Mouse (Mus musculus) cerebellum, adult (tissue): ENCODE data around the gene Clcn2.

ENCODE experiments used
- ATAC-seq: cut with Nextera tagmentation; 2 replicates; pipeline ENCODE4 v1.9.2; 2017; ENCODE audit warnings: mild to moderate bottlenecking, moderate library complexity, mixed read lengths; ENCODE audit not compliant: insufficient number of reproducible peaks, low FRiP score, low TSS enrichment

Gene Clcn2

DNA sequence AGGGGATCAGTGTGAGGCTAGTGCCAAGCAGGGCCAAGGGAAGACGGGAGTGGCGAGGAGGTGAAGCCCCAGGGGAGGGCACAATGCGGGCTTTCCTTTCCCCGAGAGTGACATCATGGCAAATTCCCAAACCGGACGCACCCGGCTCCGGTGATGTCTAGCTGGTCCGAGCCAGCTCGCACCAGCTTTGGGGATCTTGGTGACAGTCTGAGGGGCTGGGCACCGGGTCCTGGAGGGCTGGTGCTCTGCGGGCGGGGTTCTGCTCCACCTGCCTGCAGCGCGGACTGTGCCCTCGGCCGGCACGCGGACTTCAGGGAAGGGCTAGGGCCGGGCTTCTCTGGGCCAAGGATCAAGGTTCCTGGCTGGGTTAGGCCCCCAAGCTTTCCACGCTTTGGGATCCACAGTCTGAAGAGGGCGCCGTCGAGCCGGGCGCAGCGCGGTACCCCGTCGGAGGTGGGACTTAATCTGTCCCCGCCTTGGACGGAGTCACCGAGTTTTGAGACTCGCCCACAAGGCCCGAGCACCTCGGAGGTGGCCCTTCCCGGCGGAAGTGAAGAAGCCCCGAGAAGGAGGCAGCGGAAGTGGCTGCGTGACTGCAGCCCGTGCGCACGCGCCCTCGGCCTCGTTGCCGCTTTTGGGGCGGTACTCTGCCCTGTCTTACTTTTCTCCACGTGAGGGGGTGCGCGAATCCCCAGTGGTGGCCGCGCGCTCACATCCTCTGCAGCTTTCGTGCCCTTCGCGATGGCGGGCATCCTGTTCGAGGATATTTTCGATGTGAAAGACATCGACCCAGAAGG is at the start of gene Clcn2, which contains the start of gene Polr2h:
TSS of gene Clcn2 (minus strand) at position 566 of the 797 bp plus-strand sequence.
TSS of gene Polr2h (plus strand) at position 485 of the 797 bp plus-strand sequence.
- peak; percentile 81 for ATAC-seq

GRCm38 (mm10) chr16:20765244-20765643 is 47.7 kb upstream of the Clcn2 start:
- ATAC-seq: no peak

- no peak for ATAC-seq
Observed at GRCm38 (mm10) chr16:20761681-20762080, 44.1 kb upstream of the Clcn2 start.

DNA sequence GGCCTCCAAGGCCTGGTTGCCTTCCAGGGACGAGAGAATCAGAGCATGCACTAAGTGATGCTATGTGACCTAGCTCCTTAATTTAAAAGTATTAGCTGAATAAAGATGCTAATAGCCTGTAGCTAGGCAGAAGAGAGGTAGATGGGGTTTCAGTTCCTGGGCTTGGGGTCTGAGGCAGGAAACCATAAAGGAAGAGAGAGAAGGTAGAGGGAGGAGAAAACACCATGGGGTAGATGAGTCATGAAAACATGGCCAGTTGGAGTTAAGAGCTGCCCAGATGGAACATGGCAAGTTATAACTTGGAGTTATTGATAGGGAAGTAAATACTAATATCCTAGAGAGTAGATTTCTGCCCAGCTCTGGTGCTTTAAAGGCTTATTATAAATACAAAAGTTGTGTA is 39.8 kb upstream of the Clcn2 start:
- no peak for ATAC-seq

DNA sequence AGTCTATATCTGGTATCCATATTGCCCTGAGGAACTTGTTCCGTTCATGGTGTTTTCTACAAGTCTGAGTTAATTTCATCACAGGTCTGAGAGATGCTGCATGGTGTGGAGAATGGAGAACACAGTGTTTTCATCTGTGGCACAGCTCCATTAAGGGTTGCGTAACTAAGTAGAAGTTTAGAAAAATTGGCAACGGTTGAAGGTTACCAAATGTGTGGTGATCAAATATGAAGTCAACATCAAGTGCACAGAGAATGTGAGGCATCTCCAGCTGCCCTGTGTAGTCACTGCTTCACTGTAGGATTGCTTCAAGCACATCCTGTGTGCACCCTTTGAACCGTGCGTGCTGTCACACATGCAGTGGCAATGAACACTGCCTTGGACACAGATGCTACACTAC is 38.5 kb upstream of the Clcn2 start:
- ATAC-seq: no peak

DNA sequence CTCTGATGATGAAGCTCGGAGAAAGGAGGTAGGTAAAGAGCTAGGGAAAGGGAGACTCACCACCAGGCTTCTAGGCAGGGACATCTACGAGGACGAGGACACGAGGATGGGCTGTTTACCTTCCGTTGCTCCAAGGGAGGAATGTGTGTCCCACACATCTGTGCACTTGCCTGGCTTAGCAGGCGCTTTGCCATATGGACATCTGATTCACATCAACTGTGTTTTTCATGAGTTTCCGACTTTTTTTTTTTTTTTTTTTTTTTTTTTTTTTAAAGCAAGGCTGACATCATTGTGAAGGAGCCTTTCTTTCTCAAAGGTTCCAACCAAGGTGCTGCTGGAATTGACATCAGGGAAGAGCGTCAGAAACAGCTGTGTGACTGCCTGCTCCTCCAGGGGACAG is 33.0 kb upstream of the Clcn2 start:
- no peak for ATAC-seq

DNA sequence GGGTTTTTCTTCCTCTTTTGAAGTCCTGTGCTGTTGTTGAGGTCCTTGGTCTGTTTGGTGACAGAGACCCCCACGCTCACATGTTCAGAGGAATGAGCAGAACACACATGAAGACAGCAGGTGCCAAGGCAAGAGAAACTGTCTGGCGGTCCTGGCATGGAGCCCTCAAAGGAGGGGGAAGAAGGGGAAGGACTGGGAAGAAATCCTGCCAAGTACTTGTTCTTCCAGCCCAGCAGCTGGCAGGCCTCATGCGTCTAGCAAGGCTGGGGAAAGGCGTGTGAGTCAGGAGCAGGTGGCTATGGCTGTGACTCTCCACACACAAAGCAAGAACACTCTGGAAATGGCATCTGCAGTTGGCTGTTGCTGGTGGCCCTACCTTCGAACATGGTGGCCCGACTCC is 29.1 kb upstream of the Clcn2 start:
- no peak for ATAC-seq

DNA sequence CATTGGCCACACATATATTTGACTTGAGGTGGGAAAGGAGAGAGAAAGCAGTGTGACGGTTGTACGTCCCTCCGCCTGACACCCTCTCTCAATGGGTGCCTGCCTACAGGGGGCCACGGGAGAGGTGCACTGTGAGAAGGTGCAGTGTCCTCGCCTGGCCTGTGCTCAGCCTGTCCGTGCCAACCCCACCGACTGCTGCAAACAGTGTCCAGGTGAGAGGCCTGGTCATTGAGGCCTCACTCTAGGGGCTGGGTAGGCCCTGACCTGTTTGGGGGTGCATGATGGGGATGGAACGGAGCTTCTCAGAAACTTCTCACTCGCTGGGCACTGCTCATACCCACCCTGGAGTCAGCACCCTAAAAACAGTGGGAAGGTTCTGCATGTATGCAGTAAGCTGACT is 22.3 kb upstream of the Clcn2 start:
- no peak for ATAC-seq

DNA sequence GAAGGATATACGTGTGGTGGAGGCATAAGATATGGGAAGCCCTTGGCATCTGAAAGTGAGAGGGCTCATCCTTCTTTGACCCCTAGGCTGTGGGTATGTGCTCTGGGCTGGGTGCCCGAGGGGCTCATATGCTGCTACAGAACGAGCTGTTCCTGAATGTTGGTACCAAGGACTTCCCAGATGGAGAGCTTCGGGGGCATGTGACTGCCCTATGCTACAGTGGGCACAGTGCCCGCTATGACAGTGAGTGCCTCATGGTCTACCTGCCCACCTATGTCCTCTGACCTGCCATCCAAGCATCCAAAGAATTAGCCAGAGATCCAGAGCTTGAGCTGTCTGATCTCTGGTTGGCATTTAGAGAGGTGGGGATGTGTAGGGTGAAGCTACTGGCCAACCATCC is 19.3 kb upstream of the Clcn2 start:
- no peak for ATAC-seq

- ATAC-seq: no peak
Observed at GRCm38 (mm10) chr16:20736168-20736567, 18.6 kb upstream of the Clcn2 start.

GRCm38 (mm10) chr16:20735651-20736050 is 18.1 kb upstream of the Clcn2 start:
- no peak for ATAC-seq

DNA sequence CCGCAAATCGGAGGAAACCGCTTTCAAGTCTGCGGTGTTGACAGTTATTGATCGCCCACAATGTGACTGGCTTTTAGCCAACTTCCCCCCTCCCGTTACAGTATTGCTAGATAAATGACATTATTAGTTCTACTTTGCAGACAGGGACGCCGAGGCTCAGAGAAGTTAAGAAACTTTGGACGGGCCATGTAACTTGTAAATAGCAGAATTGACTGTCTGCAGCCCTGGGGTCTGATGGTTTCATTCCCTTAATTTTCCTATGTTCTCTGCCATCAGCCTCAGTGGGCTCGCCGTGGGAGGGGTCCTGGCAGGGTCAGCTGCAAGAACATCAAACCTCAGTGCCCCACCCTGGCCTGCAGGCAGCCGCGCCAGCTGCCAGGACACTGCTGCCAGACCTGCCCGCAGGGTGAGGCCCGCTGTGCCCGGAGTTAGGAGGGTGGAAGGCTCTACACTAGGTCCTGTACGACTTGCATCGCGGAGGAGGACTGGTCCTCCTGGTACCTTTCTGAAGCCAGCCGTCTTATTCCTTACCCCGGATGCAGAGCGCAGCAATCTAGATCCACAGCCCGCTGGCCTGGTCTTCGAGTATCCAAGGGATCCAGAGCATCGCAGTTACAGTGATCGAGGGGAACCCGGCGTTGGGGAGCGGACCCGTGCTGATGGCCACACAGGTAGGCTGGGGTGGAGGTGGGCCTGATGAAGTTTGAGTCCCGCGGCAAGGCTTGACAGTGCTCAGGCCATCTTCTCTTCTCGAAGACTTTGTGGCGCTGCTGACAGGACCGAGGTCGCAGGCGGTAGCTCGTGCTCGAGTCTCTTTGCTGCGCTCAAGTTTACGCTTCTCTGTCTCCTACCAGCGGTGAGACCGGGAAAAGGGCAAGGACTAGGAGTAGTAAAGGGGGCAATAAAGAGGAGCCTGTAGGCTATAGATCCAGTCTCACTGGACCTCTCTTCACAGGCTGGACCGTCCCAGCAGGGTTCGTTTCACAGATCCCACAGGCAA is 16.5 kb upstream of the Clcn2 start, which contains the start of gene Thpo:
TSS of gene Thpo (minus strand) at position 781 of the 1,000 bp plus-strand sequence.
- ATAC-seq: no peak

DNA sequence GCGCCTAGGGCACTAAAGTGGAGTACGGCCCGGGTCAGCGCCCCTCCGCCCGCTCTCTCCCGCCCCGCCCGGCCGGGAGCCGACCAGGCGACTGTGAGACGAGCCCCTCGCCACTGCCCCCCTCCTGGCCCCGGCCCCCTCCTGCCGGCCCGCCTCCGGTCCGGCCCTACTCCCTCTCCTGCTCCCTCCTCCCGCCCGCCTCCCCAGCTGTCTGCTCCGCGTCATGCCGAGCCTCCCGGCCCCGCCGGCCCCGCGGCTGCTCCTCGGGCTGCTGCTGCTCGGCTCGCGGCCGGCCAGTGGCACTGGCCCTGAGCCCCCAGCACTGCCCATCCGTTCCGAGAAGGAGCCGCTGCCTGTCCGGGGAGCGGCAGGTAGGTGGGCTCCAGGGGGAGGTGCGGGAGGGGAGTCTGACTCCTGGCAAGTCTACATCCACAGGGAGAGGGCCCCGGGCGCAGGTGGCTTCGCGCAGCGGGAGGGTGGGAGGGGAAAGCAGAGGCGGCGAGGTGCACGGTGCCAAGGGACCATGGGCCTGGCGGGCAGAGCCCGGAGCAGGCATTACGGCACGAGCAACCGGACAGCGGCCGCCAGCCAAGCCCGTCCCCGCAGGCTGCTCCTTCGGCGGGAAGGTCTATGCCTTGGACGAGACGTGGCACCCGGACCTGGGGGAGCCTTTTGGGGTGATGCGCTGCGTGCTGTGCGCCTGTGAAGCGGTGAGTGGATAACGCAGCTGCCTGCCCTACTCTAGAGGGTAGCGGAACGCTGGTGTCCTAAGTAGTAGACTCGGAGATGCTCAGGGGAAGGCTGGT is 15.6 kb upstream of the Clcn2 start, which contains the start of gene Chrd:
TSS of gene Chrd (plus strand) at position 203 of the 806 bp plus-strand sequence.
- ATAC-seq: peak; percentile 42

DNA sequence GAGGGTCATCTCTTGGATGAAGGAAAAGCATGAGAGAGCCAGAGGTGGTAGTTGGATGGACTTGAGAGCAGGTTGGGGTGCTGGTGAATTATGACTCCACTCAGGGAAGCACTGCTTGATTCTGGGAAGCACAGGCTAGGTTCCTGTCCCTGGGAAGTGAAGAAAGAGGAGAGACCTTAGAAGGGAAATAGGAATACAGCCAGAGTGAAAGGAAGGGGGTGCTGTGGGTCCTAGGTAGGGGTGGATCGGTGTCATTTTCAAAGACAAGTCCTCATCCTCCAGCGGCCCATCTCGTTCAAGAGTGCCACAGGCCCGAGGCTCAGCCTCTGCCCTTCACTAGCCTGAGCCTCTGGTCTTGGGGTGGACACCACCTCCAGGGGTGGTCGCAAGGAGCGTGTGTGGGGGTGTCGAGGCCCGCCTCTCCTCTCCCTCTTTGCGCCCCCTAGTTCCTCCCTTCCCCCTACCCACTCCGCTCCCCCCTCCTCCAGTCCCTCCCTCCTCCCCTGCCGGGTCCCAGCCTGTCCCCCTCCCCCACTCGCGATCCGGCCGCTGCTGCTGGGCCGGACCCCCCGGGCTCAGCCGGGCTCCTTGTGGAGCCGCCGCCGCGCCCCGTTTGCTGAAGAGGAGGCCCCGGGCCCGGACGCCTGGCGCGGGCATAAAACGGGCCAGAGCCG is 14.8 kb upstream of the Clcn2 start:
- ATAC-seq: 0 out of 2 replicates have a peak, but pooled peaks have one; percentile 8

DNA sequence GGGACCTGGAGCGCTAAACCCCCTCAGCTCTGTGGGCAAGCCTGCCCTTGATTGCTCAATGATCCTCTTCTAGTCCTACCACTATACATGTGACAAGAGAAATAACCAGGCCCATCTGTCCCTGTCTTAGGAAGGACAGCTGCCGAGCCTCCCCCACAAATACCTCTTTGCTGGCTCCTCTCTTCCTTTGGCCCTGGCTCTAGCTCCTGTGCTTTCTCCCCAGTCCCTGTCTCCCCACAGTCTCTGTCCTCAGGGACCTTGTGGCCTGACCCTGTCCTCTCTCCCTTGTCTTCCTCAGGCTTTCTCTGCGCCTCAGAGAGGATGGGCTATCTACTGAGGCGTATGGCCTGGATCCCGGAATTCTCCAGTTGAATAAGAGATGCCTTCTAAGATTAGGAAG is 14.1 kb upstream of the Clcn2 start:
- no peak for ATAC-seq

DNA sequence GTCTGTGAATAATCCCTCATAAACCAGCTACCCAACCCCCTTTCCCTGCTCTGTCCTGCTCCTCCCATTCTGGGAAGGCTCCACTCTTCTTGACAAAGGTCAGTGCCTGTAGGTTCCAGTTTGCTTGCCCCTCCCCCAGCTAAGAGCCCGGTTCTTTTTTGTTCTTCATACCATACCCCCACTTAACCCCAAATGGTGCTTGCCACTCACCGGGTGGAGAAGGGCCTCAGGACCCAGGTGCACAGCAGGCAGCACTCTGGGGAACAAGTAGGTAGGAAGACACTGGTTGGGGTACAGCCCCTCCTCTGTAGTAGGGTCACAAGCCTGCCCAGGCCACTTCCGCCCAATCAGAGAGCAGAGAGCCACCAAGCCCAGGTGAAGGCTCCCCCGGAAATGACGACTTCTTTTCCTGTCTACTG is 12.8 kb upstream of the Clcn2 start:
- no peak for ATAC-seq

DNA sequence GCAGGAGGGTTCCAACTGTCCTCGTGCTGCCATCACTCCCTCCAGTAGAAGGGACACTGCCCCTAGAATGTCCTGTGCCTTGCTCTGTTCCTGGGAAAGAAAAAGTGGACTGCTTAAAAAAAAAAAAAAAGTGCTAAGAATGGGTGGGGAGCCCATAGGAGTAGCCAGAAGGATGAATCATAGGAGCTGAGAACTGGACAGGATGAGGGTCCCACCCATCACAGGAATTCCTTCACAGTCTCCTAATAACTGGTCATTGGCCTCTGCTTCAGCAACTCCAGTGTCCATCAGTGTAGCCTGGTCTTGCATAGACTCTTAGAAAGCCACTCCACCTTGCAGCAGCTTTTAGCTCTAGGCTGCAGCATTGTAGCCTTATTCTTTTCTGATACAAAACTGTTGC is 8.8 kb upstream of the Clcn2 start:
- no peak for ATAC-seq

GRCm38 (mm10) chr16:20725750-20726149 is 8.2 kb upstream of the Clcn2 start:
- ATAC-seq: no peak

DNA sequence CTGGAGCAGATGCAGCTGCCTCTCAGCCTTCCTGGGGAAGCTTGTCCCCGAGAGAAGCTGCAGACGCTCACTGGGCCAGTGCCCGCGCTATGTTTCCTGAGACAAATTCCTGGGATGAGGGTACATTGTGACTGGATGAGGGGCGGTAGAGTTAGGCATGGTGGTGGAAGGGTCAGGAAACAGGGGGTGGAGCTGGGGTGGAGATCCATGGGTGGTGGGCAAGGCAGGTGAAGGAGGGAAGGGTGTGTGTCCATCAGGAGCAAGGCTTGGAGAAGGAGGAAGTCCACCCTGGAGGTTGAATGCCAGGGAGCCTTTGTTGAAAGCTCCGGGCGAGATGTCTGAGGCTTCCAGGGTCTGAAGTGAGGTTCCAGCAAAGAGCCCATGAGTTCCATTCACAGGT is 7.8 kb upstream of the Clcn2 start:
- no peak for ATAC-seq

DNA sequence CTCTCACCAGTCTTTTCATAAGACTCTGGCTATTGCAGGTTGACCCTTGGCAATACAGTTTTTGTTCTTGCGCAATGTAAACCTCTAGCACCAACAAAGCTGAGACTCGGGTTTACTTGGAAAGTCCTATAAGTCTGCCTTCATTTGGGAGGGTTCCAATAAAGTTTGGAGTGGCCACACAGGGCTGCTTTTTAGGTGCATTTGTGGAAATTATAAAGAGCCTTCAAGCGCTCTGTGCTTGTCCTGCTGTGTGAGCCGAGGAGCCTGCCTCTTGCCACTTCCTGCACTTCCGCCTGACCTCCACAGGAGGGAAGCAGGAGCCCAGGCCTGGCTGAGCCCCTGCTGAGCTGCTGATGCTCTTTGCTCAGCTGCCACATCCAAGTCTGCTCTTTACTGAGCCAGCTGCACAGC is 6.8 kb upstream of the Clcn2 start:
- no peak for ATAC-seq
